Comparison of ENCODE assay signal across 8 mouse cellular contexts in the genomic region with DNA sequence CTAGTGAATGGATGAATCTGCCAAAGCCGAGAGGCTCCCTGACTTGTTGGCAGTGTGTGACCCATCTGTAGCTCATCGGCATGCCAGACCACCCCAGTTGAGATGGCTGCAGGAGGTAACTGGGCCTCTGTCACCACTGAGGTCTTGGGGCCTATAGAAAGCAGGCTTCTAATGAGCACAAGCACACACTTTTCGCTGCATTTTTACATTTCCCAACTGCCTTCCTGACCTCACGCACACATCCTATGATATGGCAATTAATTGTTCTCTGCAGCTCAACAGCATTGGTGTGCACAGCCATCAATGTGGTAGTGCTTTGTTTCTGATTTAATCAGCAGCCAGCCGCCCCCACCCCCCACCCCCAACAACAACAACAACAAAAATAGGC.
DNase-seq lines count a peak whose midpoint lies in the region; ATAC-seq lines count a peak whose summit lies in the region.

No protein-coding gene starts in this region.

- peak; percentile 71 for ATAC-seq in kidney, embryonic 15.5 days (replicated peaks; ENCODE audit: low FRiP score)
- peak; percentile 72 for ATAC-seq in hindbrain, embryonic 15.5 days (ENCODE audit: low FRiP score, low read depth)
- peak; percentile 65 for ATAC-seq in midbrain, embryonic 16.5 days

- no peak overlapping the region for H3K9ac ChIP-seq in kidney, embryonic 15.5 days
- H3K9ac ChIP-seq in hindbrain, embryonic 15.5 days: no peak overlapping the region
- H3K9ac ChIP-seq in midbrain, embryonic 16.5 days (ENCODE audit: low read depth, low read length): peak overlapping the region; percentile 59; the same call in 1 of the 2 replicates

- DNase-seq in kidney, postnatal 25 days: no peak
- DNase-seq in forebrain, embryonic 10.5 days (ENCODE audit: extremely low spot score, low spot score): no peak
- no peak for DNase-seq in spleen, postnatal 4 days (ENCODE audit: low spot score in 2 of 2)
- DNase-seq in left cerebral cortex, adult 11 months (ENCODE audit: low spot score): no peak
- DNase-seq in cerebellum, adult 18-20 months: no peak

- H3K4me1 ChIP-seq in kidney, embryonic 15.5 days: peaks cover 25% of the 10 kb centered on the region
- H3K4me1 ChIP-seq in forebrain, embryonic 10.5 days: peaks cover 34% of the 10 kb centered on the region
- peaks cover 26% of the 10 kb centered on the region for H3K4me1 ChIP-seq in hindbrain, embryonic 15.5 days (replicated peaks)
- peaks cover 14% of the 10 kb centered on the region for H3K4me1 ChIP-seq in midbrain, embryonic 16.5 days (ENCODE audit: control insufficient read depth, insufficient read depth, low read length)

- H3K9me3 ChIP-seq in kidney, embryonic 15.5 days (replicated peaks): no peaks in the 10 kb centered on the region
- H3K9me3 ChIP-seq in forebrain, embryonic 10.5 days: no peaks in the 10 kb centered on the region
- H3K9me3 ChIP-seq in hindbrain, embryonic 15.5 days: no peaks in the 10 kb centered on the region
- no peaks in the 10 kb centered on the region for H3K9me3 ChIP-seq in midbrain, embryonic 16.5 days (replicated peaks; ENCODE audit: control insufficient read depth, low read length, poor library complexity, severe bottlenecking)

- H3K4me2 ChIP-seq in kidney, embryonic 15.5 days: peak overlapping the region; percentile 53
- peak overlapping the region; percentile 54 for H3K4me2 ChIP-seq in hindbrain, embryonic 15.5 days
- H3K4me2 ChIP-seq in midbrain, embryonic 16.5 days (ENCODE audit: low read length): peak overlapping the region; percentile 57

- no peaks in the 10 kb centered on the region for H3K36me3 ChIP-seq in kidney, embryonic 15.5 days
- no peaks in the 10 kb centered on the region for H3K36me3 ChIP-seq in forebrain, embryonic 10.5 days (replicated peaks)
- no peaks in the 10 kb centered on the region for H3K36me3 ChIP-seq in hindbrain, embryonic 15.5 days
- H3K36me3 ChIP-seq in midbrain, embryonic 16.5 days (ENCODE audit: control insufficient read depth, insufficient read depth, low read length): no peaks in the 10 kb centered on the region

- H3K27ac ChIP-seq in kidney, embryonic 15.5 days: peak overlapping the region; percentile 52
- H3K27ac ChIP-seq in forebrain, embryonic 10.5 days: peak overlapping the region; percentile 80
- H3K27ac ChIP-seq in hindbrain, embryonic 15.5 days (replicated peaks): peak overlapping the region; percentile 80
- peak overlapping the region; percentile 58 for H3K27ac ChIP-seq in midbrain, embryonic 16.5 days (ENCODE audit: low read length)

- WGBS in kidney, embryonic 15.5 days: 40% methylated on average over 5 of the region's 5 CpGs
- WGBS in forebrain, embryonic 10.5 days: 43% methylated on average over 5 of the region's 5 CpGs
- 8% methylated on average over 5 of the region's 5 CpGs for WGBS in hindbrain, embryonic 15.5 days
- 12% methylated on average over 5 of the region's 5 CpGs for WGBS in midbrain, embryonic 16.5 days

- no peaks in the 10 kb centered on the region for H3K27me3 ChIP-seq in kidney, embryonic 15.5 days
- no peaks in the 10 kb centered on the region for H3K27me3 ChIP-seq in forebrain, embryonic 10.5 days (ENCODE audit: poor library complexity, severe bottlenecking)
- H3K27me3 ChIP-seq in hindbrain, embryonic 15.5 days: no peaks in the 10 kb centered on the region
- no peaks in the 10 kb centered on the region for H3K27me3 ChIP-seq in midbrain, embryonic 16.5 days (ENCODE audit: control insufficient read depth, insufficient read depth, low read depth, low read length)

- H3K4me3 ChIP-seq in kidney, embryonic 15.5 days (replicated peaks): peak overlapping the region; percentile 21; the same call in 1 of the 2 replicates
- peak overlapping the region; percentile 36; the same call in 1 of the 2 replicates for H3K4me3 ChIP-seq in forebrain, embryonic 10.5 days
- H3K4me3 ChIP-seq in hindbrain, embryonic 15.5 days: 0 out of 2 replicates have a peak overlapping the region, but pooled peaks have one; percentile 20
- H3K4me3 ChIP-seq in midbrain, embryonic 16.5 days (ENCODE audit: low read depth, low read length): no peak overlapping the region
